Mouse (Mus musculus): Measurements from ENCODE around the gene Fads3. TPM values are rescaled to one million over a fixed set of nuclear protein-coding genes. Genes with fewer than 3 reads are reported as not detected.

The Fads3 gene
- polyA plus RNA-seq, 1 experiment, result 341 TPM

DNA sequence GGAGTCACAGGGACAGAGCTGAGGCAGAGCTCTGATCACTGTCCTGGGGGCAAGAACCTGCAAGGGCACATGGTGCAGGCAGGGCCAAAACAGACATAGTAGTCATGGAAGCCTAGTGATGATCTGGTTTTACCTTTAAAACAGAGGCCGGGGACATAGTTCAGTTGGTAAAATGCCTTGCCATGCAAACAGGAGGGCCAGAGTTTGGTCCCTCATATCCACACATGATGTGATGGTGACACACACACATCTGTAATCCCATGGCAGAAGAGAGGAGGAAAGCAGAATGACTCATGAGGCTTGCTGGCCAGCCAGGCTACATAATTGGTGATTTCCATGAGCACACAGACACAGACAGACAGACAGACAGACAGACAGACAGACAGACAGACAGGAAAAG, 66.8 kb downstream of the Fads3 start:
- TF ChIP-seq POLR2A (IDR thresholded peaks at IDR 0.05; ENCODE audit: borderline replicate concordance, extremely low read depth, low read depth, low read length) (no peak), CTCF (IDR thresholded peaks at IDR 0.05; ENCODE audit: insufficient read depth, low read length) (no peak)

DNA sequence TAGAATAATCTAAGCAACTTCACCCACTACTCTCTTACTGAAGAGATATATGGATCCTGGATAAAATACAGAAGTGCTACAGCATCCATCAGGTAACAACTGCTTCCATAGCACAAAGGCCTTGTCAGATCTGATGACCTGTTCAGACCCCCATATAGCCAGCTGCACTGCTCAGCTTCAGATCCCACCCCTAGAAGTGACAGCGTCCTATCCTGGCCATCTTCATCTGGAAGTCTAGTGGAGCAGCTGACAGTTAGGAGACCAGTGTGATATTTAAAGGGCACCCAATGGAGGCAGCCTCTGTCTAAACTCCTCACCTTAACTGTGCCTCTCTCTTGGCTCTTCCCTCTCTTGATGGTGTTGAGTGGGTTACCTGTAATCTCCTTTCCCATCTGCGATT, 67.3 kb downstream of the Fads3 start:
- Histone ChIP-seq H3K4me1 (ENCODE audit: control insufficient read depth, insufficient read depth, low read length) (no peaks in the 10 kb centered on the region), H3K4me3 (replicated peaks; ENCODE audit: extremely low read depth, low read depth, low read length) (no peak overlapping the region)
- no peak for DNase-seq
- WGBS, result 83% methylated on average over 2 of the region's 2 CpGs
- TF ChIP-seq CTCF (IDR thresholded peaks at IDR 0.05; ENCODE audit: insufficient read depth, low read length), result no peak
- no peak for TF ChIP-seq POLR2A (IDR thresholded peaks at IDR 0.05; ENCODE audit: borderline replicate concordance, extremely low read depth, low read depth, low read length)

More for the DNA sequence above, 66.8 kb downstream of the Fads3 start:
- WGBS, result 94% methylated on average over 1 of the region's 1 CpGs
- no peak overlapping the region for H3K4me3 ChIP-seq (replicated peaks; ENCODE audit: extremely low read depth, low read depth, low read length)
- no peaks in the 10 kb centered on the region for H3K4me1 ChIP-seq (ENCODE audit: control insufficient read depth, insufficient read depth, low read length)
- DNase-seq, result no peak

Other genes with a start within 250 kb of the Fads3 start
- not detected in 2 replicates for gene Scgb2a2, start 194.0 kb upstream of the Fads3 start, polyA plus RNA-seq (2012; rRNA removed)
- 5.5 and 7.7 TPM in 2 replicates for gene Incenp, start 142.0 kb upstream of the Fads3 start, polyA plus RNA-seq (2012; rRNA removed)
- 4,642 and 7,955 TPM in 2 replicates for gene Fth1, start 61.0 kb upstream of the Fads3 start, polyA plus RNA-seq (2012; rRNA removed)
- 2.3 and 3.1 TPM in 2 replicates for gene Best1, start 39.9 kb upstream of the Fads3 start, polyA plus RNA-seq (2012; rRNA removed)
- gene Rab3il1, start 39.9 kb upstream of the Fads3 start, polyA plus RNA-seq (2012; rRNA removed), result 10.5 and 13.8 TPM in 2 replicates
- gene Fads2, start 60.2 kb downstream of the Fads3 start, polyA plus RNA-seq (2012; rRNA removed), result 62.3 and 87.2 TPM in 2 replicates
- 80.2 and 117 TPM in 2 replicates for gene Fads1, start 141.3 kb downstream of the Fads3 start, polyA plus RNA-seq (2012; rRNA removed)
- gene Tmem258, start 162.4 kb downstream of the Fads3 start, polyA plus RNA-seq (2012; rRNA removed), result 70.0 and 74.4 TPM in 2 replicates
- gene Fen1, start 162.6 kb downstream of the Fads3 start, polyA plus RNA-seq (2012; rRNA removed), result 4.8 and 6.6 TPM in 2 replicates
- gene Myrf, start 199.2 kb downstream of the Fads3 start, polyA plus RNA-seq (2012; rRNA removed), result 54.8 and 62.8 TPM in 2 replicates